8 mouse cellular contexts compared by ENCODE assay signal in the genomic region with DNA sequence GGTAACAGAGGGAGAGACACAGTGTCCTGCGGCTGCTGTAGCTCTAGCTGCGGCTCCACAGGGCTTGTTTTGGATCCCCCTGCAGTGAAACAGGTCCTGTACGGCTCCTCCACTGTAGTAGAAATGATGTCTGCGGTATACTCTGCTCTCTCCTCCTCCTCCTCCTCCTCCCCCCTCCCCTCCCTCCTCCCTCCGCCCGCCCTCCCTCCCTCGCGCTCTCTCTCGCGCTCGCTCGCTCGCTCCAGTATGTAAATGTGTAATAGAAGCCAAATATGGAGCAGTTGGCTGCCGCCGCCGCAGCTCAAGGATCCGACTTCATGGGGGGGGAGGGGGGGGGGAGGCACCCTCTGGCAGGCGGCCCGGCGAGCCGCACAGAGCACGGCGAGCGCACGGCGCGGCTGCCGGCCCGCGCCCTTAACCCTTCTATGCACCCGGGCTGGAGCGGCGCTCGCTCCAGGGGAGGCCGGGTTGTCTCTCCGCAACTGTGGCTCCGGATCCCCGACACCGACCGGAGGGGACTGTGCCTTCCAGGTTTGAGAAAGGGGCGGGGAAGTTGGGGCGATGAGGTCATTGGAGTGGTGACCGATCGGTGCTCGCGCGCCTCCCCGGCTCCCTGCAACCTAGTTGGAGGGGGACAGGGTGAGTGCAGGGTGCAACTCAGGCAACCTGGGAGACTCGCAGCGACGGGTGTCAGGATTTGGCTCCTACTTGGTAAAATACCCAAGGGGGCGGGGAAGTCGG. TPM values are rescaled to one million over a fixed set of nuclear protein-coding genes. Genes with fewer than 3 reads are reported as not detected.
DNase-seq lines count a peak whose midpoint lies in the region; ATAC-seq lines count a peak whose summit lies in the region.

TSS of gene Atxn1 (minus strand) at position 156 of the 741 bp plus-strand sequence.

- H3K4me3 ChIP-seq in embryonic facial prominence, embryonic 11.5 days (ENCODE audit: low read depth, low read length), result peak within 1 kb of the TSS; percentile 77

- H3K27me3 ChIP-seq in embryonic facial prominence, embryonic 11.5 days (ENCODE audit: control insufficient read depth, insufficient read depth, low read length), result no peaks in the 10 kb centered on the region; the same call in 1 of the 2 replicates

- peak within 1 kb of the TSS; percentile 95 for H3K4me2 ChIP-seq in embryonic facial prominence, embryonic 11.5 days (ENCODE audit: low read depth, low read length)

- DNase-seq in left cerebral cortex, adult 18-20 months (ENCODE audit: low spot score in 2 of 2), result peak; percentile 52 to 57
- DNase-seq in left cerebral cortex, adult 11 months (ENCODE audit: low spot score), result no peak
- peak; percentile 81 for DNase-seq in embryonic facial prominence, embryonic 11.5 days (ENCODE audit: low spot score)
- peak; percentile 99 for DNase-seq in heart, adult 11 months
- peak; percentile 89 for DNase-seq in kidney, adult 18-20 months
- DNase-seq in liver, result peak; percentile 82
- peak; percentile 43 to 60 for DNase-seq in spleen, postnatal 36 days (ENCODE audit: low spot score in 2 of 2)

- WGBS in embryonic facial prominence, embryonic 11.5 days, result under 1% methylated on average over 43 of the region's 53 CpGs

- H3K36me3 ChIP-seq in embryonic facial prominence, embryonic 11.5 days (replicated peaks; ENCODE audit: control insufficient read depth, insufficient read depth, low read depth, low read length), result no peaks in the 10 kb centered on the region

- peak within 1 kb of the TSS; percentile 88 for H3K9ac ChIP-seq in embryonic facial prominence, embryonic 11.5 days (replicated peaks; ENCODE audit: low read length)

- H3K27ac ChIP-seq in embryonic facial prominence, embryonic 11.5 days (replicated peaks; ENCODE audit: low read depth, low read length), result peak within 1 kb of the TSS; percentile 75

- ATAC-seq in embryonic facial prominence, embryonic 11.5 days (replicated peaks; ENCODE audit: insufficient number of reproducible peaks, low FRiP score, low TSS enrichment, low read depth), result peak; percentile 64
- ATAC-seq in monocyte, adult 5-6 weeks (replicated peaks; ENCODE audit: insufficient number of reproducible peaks, low FRiP score, low TSS enrichment, poor library complexity, severe bottlenecking), result peak; percentile 52; the same call in 1 of the 2 replicates

- H3K4me1 ChIP-seq in embryonic facial prominence, embryonic 11.5 days (ENCODE audit: control insufficient read depth, insufficient read depth, low read length), result no peaks in the 10 kb centered on the region

- H3K9me3 ChIP-seq in embryonic facial prominence, embryonic 11.5 days (replicated peaks; ENCODE audit: control insufficient read depth, low read length), result no peaks in the 10 kb centered on the region

RNA-seq across cellular contexts. Expression of gene Atxn1, which starts in this region (rescaled TPM):
- total RNA-seq in left cerebral cortex, adult 18-20 months (2021), result 100 to 1,000 TPM; 167 to 176 TPM
- polyA plus RNA-seq in embryonic facial prominence, embryonic 11.5 days (2014; fragmentation: Nextera tagmentation; extraction: Ambion mirVana), result 1.1 and 1.3 TPM in 2 replicates
- total RNA-seq in monocyte, adult 5-6 weeks (2017), result 8.2 to 29.2 TPM (median 18.5 TPM) in 3 replicates
